Mouse (Mus musculus): ENCODE data around the gene 6030408B16Rik. TPM values are rescaled to one million over a fixed set of nuclear protein-coding genes. Genes with fewer than 3 reads are reported as not detected.

The 6030408B16Rik gene
- polyA plus RNA-seq, 2 experiments from 2014 or later = 0.38 TPM; not detected in 1

DNA sequence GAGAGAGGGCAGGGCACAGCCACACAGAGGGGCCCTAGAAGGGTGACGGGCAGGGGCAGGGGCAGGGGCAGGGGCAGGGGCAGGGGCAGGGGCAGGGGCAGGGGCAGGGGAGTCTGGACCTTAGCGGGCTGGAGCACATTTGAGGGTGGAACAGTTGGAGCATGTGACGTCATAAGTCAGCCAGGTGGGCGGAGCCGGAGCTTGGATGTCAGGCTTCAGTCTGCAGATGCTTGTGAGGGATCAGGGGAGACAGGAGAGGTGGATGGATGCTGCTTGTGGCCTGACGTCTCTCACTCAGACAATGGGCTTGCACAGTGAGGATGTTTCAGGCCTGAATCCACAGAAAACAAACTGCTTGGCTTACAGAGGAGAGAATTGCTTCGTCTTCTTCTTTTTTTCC, 5.5 kb downstream of the 6030408B16Rik start:
- no peak for ATAC-seq

DNA sequence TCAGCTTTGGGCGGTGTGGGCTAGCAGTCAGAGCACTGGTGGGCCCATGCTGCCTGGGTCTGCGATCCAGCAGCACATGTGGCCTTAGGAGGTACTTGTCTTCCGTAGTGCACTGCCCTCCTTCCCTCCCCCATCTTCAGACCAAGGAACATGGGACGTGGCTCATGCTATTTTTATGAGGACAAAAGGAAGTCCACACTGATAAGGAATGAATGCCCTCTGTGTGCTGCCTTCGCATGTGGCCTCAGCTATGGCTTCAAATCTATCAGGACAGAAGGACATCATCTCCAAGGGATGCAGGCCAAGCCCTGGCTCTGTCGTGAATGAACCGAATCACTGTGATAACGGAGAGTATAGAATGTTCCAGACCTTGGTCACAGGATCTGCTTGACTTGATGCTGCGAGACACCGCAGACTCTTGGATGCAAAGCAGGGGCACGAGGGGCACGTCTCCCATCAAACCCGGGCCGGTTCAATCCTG, 6.5 kb downstream of the 6030408B16Rik start:
- ATAC-seq = no peak

DNA sequence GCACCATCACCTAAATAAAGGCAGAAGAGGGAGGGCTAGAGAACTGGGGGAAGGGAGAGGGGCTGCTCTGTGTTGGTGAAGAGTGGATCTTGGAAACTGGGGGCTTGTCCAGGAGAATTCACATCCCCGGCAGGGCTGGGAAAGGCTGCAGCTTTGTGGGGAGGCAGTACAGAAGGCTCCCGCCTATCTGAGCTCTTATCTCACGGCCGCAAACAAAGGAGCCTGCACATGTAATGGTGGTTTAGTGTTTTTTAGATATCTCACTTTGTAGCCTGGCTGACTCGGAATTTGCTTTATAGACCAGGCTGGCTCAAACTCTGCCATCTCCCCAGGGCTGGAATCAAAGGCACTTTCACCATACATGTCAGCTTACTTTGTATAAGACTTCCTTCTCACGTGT, 7.1 kb downstream of the 6030408B16Rik start:
- no peak for ATAC-seq

DNA sequence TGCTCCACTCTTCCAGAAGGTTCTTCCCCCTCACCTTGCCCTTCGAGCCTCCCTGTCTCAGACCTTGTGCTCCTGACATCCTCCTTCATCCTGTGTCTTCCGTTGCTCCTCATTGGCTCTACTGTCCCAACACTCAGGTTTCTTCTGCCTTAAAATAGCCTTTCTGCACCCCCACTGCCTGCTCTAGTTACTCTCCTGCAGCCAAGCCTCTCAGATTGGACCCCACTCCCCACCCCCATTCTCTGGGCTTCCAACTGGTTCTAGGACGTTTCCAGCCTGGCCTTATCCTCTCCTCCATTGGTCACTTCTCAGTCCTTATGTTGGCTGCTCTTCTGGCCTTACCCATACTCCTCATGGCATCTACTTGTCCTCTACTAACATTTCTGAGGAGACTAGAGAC, 9.2 kb downstream of the 6030408B16Rik start:
- ATAC-seq = no peak

DNA sequence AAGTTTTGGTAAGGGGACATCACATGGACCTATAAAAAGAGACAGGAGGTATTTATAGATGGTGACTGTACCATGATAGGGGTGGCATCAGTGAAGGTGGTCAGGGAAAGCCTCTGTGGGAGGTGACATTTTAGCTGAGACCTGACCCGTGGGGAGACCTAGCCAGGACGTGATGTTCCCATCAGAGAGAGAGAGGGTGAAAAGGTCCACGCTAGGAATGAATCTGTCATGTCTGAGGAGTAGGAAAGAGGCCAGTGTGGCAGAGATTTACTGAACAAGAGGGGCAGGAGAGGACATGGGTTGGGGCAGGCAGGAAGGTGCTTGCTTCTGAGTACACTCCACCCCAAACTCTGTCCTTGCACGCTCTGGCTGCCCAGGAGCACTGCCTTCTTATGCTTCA, 10.8 kb downstream of the 6030408B16Rik start:
- ATAC-seq = no peak

DNA sequence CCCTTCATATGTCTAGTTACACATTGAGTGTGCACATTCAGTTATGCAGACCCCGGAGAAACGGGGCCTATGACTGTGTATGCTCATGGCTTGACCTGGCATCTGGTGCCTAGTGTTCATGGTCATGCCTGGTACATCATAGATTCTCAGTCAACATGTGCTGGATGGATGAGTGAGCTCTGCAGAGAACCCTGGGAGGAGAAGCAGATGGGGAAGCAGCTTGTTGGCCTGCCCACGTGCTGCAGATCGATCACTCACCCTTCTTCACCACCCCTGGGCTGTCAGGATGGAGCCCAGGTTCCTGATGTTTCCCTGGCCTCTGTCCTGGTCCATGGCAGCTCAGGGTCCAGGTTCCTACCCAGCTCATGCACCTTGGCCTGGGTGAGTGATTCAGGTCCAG, 13.4 kb downstream of the 6030408B16Rik start:
- ATAC-seq = no peak

DNA sequence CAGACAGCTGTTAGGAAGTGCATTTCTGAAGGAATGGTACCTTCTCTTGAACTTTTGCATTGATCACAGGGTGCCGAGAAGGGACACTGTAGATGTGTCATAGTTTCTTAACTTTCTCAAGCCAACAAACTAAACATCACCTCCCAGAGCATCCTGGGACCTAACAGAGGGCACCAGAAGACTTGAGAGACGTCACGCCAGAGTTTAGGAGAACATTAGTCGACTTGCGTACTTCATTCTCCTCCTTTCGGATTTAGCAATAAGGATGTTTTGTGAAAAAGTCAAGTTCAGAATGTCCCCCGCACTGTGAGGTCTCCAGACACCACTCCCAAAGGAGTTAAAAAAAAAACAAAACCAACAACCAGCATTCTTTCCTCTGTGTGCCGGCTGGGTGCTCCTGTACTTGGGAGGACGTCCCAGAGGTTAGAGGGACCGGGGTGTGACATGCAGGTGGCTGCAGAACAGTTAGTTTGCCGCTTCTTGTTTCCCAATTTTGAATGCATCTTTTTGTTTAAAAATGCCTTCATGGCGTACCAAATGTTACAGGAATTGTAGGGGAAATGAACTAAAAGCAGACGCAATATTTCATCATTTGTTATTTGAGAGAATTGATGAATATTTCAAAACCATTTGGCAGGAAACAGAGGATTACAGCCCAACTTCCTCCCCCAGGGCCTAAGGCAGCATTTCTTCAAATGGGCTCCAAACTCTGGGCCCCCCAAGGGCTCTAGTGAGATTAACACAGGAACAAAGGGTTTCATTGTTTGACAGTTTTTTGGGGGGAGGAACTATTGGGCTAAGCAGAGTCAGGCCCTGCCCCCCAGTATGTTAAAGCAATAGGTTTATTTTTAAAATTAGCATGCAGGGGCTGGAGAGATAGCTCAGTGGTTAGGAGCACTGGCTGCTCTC, 15.7 kb downstream of the 6030408B16Rik start:
- no peak for ATAC-seq

DNA sequence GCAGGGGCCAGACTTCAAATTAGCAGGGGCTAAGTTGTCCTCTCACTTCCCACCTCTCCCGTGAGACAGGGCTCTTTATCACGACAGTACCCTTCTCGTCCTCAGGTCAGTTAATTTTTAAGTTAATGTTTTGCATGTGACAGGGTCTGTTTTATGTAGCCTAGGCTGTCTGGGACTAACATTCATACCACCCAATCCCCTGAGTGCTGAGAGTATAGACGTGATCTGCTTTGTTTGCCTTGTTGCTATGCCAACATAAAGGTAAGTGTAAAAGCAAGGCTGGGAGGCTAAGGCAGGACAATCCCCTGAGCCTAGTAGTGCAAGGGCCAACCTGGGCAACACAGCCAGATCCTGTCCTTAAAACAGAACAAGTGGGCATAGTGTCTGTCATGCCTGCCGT, 16.5 kb downstream of the 6030408B16Rik start:
- ATAC-seq = no peak

DNA sequence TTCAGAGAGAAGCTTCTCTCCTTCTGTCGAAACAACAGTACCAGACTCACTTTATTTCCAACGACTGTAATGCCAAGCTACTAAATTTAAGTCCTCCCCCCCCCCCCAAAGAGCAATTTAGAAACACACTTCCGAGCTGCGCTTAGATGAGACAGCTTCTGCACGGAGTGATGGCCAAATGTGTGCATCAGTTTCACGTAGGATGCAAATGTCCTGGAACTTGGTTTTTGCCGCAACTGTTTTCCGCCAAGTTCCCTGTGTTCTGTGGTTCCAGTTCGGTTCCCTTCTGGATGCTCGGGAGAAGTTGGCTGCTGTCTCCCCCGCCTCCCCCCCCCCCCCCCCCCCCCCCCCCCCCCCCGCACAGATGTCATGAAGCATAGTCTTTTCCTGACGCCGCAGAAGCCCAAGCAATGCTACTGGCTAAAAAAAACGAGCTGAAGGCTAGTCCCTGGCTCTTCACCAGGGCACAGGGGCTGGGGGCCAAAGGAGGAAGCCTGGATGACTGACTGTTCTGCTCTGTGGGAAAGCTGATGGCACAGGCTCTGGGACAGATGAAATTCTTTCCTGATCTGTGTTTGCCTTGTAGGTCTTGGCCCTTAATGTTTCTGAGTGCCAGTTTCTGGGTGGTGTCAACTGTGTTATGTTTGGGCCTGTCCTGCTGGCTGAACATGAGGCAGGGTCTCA, 18.2 kb downstream of the 6030408B16Rik start:
- no peak for ATAC-seq

DNA sequence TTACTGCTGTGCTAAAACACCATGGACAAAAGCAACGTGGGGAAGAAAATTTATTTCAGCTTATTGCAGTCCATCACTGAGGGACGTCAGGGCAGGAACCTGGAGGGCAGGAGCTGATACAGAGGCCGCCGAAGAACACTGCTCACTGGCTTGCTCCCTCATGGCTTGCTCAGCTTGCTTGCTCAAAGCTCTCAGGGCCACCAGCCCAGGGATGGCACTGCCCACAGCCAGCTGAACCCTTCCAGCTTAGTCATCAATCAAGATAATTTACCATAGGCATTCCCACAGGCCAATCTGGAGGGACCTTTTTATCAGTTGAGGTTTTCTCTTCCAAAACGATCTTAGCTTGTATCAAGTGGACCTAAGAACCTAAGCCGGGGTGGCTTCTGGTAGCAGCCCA, 19.0 kb downstream of the 6030408B16Rik start:
- ATAC-seq = no peak

DNA sequence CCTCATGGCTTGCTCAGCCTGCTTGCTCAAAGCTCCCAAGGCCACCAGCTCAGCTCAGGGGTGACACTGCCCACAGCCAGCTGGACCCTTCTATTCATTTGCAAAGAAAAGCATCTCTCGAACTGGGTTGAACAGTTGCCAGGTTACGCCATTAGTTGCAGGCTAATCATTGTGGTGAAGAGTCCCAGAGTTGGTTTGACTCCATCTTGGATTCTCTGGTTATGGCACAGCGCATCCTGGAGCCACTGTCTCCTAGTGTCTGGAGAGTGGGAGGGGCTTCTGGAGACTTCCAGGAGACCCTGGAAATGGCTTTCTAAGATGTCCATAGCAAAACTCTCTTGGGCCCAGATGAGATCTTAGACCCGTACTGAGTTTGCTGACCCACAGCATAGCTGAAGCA, 22.4 kb downstream of the 6030408B16Rik start:
- ATAC-seq = no peak

DNA sequence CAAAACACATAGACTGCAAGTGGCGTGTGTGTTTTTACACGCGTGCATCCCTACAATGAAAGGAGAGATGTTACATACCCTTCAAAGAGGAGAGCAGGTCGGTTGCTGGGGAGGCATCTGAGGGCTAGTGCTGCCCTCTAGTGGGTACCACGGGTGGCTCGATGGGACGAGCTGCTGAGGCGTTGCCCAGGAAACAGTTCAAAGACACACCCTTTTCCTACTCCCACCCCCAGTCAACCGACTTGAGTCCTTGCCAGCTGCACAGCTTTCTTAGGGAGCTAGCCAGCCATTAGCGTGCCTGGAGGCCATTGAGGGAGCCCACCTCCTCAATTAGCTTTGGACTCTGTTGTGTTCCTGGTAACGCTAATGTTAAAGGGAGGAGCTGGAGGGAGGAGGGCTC, 22.8 kb downstream of the 6030408B16Rik start:
- peak; percentile 90 for ATAC-seq

DNA sequence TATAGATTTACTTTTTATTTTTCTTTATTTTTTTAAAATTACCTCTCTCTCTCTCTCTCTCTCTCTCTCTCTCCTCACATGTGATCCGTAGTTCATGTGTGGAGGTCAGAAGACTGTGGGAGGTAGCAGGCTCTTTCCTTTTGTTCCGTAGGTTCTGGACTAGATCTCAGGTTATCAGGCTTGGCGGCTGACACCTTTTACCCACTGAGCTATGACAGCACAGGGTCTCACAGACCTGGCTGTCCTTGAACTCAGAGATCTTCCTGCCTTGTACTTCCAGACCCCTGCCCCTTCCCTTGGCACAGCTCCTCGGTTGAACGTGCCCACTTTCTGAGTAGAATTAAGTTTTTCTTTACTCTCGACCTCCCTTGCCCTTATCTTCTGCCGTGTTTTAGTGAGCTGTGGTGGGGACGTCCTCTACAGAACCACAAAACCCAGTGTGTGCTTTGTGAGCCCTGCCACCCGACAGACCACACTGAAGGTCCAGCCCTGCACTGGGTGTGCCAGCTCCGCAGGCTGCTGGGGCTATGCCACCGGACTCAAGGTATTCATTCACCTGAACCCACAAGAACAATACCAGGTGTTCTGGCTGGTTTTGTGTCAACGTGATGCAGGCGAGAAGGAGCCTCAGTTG, 23.4 kb downstream of the 6030408B16Rik start:
- no peak for ATAC-seq

DNA sequence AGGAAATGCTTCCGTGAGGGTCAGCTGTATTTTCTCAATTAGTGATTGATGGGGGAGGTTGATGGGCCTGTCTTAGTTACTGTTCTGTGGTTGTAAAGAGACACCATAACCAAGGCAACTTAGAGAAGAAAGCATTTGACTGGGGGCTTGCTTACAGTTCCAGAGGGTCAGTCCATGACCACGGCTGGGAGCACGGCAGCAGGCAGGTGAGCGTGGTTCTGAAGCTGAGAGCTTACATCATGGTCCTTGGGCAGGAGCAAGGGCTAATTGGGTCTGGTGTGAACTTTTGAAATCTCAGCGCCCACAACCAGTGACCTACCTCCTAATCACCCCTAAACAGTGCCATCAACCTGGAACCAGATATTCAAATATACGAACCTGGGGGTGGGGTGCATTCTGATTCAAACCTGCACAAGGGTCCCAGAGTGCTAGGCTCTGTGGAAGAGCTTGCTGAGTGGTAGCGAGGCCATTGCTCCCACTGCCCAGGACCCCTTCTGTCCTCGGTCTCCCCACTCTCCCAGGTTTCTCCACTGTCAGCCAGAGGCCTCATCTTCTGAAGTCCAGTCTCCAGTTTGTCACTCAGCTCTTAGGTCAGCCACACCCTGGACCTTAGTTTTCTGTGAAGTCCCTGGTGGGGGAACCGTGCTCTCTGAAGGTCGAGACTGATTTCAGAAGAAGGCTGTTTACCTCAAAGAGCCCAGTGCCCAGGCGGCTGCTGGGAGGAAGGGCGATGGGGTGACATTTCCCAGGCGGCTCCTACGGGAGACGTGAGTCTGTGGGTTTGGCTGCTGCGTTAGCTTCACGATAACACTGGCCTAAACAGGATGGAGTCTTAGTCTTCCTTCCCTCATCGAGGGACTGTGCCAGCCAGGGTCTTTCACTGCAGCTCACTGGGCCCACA, 24.2 kb downstream of the 6030408B16Rik start:
- no peak for ATAC-seq

DNA sequence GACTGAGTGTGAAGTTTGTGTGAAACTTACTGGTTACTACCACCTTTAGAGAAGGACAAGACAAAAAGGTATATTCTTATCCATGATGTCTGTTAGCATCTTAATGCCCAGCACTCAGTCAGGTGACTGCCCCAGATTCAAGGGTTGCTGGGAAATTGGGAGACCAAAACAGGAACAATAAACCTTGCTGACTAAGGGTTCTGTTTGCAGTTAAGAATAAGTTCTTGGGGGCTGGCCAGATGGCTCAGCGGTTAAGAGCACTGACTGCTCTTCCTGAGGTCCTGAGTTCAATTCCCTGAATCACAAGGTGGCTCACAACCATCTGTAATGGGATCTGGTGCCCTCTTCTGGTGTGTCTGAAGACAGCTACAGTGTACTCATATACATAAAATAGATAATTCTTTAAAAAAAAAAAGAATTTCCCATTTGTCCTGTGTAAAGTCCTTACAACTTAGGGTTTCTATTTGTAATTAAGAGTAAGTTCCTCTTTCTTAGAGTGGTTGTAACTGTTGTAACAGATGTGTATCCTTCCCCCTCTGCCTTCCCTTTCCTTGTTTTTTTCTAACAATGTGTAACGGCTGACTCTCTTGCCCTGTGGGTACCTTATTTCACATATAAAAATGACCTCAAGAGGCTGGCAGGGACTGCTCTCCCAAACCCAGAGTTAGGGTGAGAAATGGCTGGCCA, 24.9 kb downstream of the 6030408B16Rik start:
- ATAC-seq = no peak

DNA sequence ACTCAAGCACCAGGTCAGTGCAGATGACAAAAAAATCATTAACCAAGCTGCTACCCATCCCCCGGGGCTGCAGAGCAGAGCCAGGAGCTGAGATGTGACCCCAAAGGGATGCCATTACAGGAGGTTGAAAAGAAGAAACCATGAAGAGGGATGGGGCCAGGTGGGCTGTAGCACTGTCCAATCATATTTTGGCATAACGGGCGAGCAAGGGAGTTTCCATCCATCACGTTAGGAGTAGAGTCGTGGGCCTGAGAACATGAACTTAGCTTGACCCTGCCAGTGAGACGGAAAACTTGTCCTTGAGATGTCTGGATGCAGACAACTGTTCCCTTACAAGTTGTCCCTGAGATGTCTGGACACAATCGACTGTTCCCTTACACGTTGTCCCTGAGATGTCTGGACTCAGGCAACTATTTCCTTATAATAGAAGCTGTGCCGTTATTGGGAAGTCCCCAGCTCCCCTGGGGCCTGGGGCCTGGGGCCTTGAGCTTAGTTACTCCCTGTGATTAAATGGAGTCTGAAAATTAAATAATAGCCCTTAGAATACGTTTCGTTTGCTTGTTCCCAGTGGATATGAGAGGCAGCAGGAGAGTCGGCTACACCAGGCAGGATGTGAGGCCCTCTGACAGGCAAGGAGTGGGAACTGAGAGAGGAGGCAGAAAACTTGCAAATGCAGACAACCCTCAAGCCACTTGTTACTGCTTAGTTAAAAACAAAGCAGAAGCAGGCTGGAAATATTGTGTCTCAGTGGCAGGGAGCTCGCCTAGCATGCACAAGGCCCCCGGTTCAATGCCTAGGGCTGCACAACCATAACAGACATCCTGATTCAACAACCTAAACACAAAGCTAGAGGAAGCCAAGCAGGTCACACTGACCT, 26.1 kb downstream of the 6030408B16Rik start:
- ATAC-seq = no peak

DNA sequence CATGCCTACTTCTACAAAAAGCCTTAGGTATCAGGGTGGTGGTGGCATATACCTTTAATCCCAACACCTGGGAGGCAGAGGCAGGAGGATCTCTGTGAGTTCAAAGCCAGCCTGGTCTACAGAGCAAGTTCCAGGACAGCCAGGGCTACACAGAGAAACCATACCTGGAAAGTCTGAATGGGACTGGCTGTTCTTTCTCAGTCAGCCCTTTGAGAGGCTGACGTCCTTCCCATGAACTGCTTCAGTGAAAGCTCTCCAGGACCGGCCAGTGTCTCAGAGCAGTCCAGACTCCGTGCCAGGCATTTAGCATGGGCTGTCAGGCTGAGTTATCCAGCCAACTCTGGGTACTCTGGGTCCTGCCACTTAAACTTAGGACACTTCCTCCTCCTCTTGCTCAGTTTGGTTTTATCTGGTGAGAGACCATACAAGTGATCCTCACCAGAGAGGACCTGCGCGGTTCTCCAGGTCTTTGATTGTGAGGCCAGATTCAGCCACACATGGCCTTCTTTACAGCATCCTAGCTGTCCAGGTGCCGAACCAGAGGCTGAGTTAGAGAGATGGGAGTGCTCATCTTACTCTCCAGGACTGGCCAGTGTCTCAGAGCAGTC, 27.1 kb downstream of the 6030408B16Rik start:
- no peak for ATAC-seq

DNA sequence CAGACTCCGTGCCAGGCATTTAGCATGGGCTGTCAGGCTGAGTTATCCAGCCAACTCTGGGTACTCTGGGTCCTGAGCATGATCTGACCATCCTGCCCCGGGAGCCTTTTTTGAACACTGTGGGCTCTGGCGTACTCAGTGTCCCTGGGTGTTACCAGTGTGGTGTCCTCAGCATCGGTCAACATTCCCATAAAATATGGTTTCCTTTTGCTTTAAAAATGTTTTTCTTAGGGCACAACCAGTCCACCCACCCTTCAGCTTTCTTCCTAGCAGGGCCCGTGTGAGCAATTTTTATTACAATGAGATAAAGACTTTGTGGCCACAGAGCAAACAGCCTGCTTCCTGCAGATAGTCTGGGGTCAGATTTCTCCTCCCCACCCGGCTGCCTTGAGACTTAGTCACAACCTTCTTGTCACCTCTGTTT, 27.6 kb downstream of the 6030408B16Rik start:
- no peak for ATAC-seq

DNA sequence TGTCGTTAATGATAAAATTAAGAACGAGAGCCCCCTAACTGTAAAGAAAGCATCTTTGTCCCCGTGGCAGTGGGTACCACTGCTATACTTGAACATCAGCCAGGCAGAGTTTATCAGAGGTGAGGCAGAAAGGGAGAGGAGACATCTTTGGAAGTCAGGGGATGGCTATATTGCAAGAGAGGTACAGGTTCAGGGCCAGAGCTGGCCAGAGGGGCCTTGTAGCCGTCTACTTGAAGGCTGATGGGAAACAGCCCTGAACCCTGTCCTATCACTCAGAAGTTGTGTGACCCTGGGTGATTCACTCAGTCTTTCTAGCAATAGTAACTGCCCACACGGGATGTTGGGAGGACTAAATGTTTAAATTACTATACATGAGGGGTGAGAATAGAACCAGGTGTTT, 28.1 kb downstream of the 6030408B16Rik start:
- no peak for ATAC-seq

DNA sequence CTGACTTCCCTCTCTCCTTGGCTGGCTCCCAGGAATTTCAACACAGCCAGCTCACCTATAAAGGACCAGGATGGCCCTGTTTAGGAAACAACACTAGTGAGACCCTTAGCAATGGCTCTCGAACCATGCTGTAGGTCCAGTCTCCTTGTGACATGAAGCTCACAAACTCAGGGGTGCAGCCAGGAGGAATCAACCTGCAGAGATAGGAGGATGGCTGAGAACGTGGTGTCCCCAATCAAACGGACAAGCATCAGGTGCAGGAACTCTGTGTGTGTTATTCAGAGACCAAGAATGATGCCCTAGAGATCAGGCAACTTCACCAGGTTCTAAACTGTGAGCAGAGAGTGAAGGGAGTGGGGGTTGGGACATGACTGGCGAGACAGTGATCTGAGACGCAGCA, 29.1 kb downstream of the 6030408B16Rik start:
- no peak for ATAC-seq

Measured in activated CD4-positive, CD25-positive, alpha-beta regulatory T cell, adult 4 months (primary cell).